Mouse (Mus musculus) adrenal gland, postnatal 10 days (tissue): ENCODE data around the gene Nrbf2. TPM values are rescaled to one million over a fixed set of nuclear protein-coding genes. Genes with fewer than 3 reads are reported as not detected.
A peak's percentile ranks its signal among the peaks of the same experiment; 100 is the strongest.

ENCODE experiments used
- DNase-seq: peaks from one replicate; pipeline ENCODE4 v3.0.0; 2021; ENCODE audit warnings: mixed read lengths
- total RNA-seq, 2 experiments: library from RNA; stranded (reverse); gene quantifications; 2 replicates each; pipeline ENCODE4 v1.2.3; 2021

Gene Nrbf2
- total RNA-seq, 2 experiments from 2014 or later, result 18.7 to 19.8 TPM

DNA sequence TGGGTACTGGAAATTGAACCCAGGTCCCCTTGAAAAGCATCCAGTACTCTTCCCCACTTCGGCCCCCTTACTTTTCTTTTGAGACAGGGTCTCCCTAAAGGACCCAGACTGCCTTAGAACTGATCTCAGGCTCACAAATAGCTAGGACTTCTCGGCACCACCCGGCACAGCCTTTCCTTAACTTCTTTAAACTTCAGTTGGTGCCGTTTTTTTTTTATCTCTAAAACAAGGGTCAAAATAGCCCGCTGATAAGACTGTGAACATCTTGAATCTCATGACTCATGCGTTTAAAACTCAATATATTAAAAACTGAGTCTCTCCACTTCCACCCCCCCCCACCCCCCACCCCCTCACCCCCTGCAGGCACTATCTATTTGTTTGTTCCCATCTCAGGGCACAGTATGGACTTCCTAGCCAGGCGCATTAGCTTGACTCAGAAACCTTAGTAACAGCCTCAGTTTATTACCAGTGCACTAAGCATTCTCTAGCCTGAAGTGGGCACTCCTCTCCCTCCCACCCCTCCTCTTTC is 10.9 kb upstream of the Nrbf2 start:
- DNase-seq, result no peak

DNA sequence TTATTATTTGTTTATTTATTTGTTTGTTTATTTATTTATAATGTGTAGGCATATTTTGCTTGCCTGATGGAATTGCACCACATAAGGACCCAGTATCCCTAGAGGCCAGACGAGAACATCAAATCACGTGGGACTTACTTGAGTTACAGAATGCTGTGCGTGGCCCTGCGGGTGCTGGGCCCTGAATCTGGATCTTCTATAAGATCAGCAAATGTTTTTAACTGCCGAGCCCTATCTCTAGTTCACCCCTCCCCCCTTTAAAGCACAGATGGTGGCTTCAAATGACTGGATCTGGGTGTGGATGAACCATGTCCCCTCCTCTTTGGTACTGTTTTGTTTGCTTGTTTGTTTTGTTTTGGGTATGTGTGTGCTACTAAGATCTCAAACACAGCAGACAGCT is 10.2 kb upstream of the Nrbf2 start:
- DNase-seq, result no peak

DNA sequence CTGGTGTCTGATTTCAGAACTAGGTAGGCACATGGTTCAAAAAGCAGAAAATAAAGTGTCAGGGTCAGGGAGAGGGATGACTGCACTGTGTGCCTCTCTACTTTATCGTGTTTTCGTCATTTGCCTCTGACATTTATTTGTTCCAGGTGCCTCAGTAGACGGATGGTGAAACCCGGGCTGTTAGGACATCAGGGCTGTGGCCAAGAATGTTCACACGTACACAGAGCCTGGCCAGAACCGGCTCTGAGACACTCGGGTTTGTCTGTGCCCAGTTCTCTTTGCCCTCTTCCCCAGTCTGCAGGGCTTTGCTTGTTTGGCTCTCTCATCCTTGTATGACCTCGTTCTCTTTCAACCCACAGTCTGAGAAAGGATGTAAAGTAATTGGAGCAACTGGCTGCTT is 6.0 kb upstream of the Nrbf2 start:
- DNase-seq, result peak; percentile 64

DNA sequence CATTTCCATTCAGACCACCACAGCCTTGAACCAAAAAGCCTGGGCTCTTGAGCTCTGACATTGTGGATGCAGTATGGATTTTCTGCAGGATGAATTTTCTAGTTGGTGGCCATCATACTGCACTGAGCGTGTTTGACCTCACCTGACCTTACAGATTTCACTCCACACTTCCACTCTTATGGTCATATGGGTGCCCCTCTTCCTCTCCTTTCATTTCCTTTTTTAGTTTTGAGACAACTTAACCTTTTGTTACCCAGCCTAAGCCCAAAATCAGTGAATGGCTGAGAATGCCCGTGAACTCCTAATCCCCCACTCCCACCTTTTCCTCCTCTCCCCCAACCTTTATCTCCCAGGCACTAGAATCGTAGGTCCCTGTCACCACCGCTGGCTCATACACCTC is 5.5 kb upstream of the Nrbf2 start:
- no peak for DNase-seq

DNA sequence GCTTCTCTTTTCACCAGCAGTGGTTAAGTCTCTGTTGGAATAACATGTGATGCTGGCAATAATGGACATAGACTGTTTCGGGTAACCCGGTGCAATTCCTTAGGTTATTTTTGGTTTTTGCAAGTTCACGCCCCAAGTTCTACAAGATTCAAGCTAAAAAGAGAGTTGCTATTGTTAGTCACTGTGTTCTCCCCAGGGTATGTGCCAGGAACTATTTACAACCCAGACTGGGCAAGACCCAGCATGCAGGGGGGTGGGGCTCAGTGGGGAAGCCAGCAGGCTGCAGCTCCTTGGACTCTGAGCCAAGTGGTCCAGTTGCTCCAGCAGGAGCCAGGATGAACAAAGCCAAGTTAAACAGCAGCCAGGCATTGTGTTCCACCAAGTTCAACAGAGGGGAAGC is 2.8 kb upstream of the Nrbf2 start:
- DNase-seq, result peak; percentile 83

DNA sequence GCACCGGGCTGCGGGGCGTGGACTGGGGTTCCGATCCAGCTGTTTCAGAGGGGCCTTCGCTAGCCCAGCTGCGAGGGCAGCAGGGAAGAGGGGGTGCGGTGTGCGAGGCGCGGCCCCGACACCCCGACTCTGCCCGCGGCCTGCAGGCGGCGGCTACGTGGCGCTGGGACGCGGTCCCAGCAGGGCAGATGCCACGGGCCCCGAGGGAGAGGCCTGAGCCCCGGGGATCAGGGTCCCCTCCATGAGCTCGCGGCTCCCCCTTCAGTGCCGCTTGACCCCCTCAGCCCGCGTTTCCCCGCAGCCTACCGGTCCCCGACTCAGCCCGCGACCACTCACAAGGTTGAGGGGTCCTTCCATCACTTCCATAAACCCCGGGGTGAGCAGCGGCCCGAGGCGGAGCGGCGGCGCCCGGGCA is 337 bp downstream of the Nrbf2 start:
- peak; percentile 62 for DNase-seq

DNA sequence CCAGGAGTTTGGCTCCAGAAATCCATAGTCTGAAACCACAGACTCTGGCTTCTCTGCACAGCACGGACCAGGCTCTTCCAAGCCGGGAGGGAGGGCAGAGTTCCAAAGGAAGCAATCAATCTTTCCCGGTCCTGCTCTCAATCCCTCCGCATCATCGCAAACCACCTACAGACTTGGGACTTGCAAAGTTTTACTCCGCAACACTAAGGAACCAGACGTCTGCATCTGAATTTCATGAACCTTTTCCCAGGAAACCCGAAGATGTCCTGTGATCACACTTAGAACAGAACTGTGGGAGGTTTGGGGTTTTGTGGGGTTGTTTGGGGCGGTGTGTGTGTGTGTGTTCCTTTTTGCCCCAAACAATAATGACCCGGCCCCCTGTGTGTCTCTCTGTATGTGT is 794 bp downstream of the Nrbf2 start:
- DNase-seq, result peak; percentile 76

DNA sequence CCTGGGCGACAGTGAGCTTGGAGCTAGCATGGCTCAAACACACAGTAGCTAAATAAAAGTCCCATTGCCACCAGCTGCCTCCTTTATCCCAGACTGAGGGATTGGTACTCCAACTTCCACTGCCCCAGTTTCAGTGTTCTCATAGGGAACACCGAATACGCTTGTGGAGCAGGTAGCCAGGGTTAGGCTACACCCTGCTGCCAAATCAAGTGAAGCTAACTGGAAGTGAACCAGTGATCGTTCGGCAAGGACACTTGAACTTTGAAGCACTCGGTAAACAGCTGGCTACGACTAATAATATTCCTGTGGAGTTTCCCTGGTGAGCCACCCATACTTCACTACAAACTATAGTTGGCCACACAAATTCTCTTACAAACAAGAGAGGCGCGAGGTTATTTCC is 1.6 kb downstream of the Nrbf2 start:
- DNase-seq, result peak; percentile 30

DNA sequence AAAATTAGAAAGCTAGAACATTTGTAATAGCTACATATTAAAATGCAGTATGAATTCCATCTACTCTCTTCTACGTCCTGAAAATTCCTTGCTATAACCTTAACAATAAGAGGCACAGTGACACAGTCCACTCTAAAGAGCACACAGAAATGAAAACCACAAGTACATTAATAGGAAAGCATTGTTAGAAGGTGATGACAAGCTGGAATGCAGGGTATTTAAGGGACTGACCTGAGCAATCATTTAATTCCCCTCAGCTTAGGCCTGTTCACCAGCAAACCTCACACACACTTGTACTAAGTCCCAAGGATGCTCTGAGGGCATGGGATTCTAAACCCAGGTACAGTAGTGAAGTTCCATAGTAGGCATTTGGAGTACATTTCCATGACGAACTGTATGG is 2.6 kb downstream of the Nrbf2 start:
- DNase-seq, result no peak

DNA sequence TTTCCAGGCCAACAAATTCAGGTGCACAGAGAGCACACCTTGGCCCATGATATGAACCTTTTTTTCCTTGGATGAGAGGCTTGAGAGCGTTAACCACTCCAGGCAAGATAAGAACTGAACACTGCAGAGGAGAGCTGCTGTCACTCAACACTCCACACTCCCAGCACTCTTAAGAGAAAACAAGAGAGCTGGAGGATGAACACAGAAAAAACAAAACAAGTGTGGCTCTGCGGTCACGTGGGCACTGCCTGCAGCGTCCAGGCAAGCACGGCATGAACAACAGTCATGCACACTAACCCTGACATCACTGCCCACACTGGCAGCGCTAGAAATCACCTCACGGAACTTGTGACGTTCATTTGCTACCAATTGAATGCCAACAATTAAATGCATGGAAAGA is 3.3 kb downstream of the Nrbf2 start:
- DNase-seq, result no peak

DNA sequence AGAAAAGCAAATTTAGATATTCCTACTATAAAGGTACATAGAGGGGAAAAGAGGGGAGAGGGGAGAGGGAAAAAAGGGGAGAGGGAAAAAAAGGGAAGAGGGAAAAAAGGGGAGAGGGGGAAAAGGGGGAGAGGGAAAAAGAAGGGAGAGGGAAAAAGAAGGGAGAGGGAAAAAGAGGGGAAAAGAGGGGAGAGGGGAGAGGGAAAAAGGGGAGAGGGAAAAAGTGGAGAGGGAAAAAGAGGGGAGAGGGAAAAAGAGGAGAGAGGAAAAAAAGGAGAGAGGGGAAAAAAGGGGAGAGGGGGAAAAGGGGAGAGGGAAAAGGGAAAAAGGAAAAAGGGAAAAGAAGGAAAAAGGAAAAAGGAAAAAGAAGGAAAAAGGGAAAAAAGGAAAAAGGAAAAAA is 9.2 kb downstream of the Nrbf2 start:
- DNase-seq, result no peak

DNA sequence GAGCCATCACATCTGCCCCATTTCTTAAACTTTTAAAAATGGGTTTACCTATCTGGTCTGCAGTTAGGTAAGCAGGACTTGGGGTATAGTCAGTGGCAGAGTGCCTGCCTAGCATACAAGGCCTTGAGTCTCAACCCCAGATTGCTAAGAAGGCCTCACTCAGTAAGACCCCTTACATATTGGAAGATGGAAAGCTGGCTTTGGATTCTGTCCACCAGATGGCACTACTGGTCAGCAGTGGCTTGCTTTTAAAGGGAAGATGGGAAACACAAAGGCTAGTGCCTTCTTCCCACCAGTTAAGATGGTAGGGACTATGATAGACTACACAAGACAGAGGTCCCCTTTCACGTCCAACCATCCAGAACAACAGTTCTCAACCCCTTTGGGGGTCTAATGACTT is 20.3 kb downstream of the Nrbf2 start:
- peak; percentile 71 for DNase-seq

DNA sequence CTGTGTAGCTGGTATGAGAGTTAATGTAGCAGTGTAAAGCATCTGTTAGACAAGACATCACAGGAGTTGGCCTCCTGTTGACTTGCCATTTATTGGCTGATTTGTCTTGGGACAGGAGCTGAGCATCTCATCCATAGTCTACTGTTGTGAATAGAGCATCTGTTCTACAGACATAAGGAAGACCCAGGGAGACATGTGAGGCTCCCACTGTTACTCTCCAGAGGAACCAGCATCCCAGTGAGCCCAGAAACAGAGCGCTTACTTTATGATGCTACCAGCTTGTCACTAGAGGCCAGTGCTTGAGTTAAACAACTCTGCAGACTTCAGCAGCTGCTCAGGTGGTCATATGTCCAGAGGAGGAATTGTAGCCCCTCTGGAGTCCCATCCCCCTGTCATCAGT is 32.0 kb downstream of the Nrbf2 start:
- no peak for DNase-seq

DNA sequence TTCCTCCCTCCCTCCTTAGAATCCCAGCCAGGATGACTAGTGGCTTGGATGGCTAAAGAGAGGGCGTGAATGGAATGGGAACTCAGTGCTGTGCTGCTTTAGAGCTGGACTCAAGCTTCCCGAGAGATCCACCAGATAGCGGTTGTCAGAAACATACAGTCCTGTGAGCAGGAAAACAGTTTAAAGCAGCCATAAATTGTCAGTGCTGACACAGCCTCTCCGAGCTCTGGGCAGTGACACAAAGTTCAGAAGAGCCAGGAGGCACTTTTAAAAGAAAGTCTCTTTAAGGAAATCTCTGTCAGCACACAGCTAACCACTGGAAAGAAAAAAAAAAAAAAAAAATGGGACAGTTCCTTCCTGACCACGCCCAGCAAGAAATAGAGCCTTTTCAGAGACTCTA is 32.8 kb downstream of the Nrbf2 start:
- peak; percentile 11 for DNase-seq

DNA sequence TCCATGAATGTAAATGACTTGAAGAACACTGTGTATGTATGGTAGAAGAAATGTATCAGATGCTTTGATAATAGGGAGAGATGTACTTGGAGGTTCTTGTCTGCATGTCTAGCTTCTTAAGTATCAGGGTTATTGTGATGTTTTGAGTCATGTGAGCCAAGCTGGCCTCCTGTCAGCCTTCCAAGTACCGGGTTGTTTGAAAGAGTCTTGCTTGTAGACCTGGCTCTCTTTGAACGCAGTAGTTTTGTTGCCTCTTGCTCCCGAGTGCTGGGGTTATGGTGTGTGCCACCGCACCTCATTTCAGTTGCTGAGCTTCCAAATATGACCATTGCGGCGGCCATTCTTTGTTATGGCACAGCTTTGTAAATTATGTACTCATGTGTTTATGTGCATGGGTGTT is 34.3 kb downstream of the Nrbf2 start:
- no peak for DNase-seq

DNA sequence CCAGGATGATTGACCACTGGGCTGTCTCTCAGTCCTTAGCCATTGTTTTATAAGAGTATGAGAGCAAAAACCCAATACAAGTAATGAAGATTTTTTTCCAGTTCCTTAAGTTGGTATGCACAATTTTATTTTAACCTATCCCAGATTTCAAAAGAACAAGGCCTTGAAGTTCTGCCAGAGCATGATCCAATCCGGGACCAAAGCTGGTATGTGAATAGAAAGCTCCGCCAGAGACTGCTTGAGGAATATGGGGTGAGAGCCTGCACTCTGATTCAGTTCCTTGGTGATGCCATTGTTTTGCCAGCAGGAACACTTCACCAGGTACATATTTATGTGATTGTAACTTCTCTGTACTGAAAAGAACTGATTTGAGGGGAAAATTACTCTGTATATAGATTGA is 35.6 kb downstream of the Nrbf2 start:
- DNase-seq, result peak; percentile 45

DNA sequence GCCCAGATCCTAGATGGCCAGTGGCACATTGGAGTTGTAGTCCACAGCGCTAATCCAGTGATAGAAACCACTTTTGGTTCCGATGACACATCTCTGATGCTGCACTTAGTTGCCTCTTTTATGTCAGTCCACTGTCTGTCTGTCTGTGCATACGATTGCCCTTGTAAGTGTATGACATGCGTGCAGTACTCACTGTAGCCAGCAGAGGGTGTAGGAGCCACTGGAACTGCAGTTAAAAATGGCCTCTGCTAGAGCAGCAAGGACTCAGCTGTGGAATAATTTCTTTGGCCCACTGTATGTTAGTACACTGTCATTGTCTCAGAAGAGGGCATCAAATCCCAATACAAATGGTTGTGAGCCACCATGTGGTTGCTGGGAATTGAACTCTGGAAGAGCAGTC is 38.0 kb downstream of the Nrbf2 start:
- peak; percentile 63 for DNase-seq

DNA sequence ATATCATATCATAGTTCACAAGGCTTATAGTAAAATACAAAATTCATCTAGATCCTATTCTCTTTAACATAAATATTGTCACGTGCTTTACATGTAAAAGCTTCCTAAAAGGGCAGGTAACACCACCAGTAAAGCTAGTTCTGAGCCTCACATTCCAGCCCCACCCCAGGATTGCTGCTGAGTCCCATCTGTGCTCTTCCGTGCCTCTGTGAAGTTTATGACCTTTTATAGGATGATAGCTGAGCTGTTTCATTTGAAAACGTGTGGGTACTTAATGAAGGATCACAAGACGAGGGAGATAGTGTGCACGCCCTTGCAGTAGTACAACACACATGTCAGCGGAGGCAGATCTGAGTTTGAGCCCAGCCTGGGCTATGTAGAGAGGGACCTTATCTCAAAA is 54.7 kb downstream of the Nrbf2 start:
- no peak for DNase-seq

DNA sequence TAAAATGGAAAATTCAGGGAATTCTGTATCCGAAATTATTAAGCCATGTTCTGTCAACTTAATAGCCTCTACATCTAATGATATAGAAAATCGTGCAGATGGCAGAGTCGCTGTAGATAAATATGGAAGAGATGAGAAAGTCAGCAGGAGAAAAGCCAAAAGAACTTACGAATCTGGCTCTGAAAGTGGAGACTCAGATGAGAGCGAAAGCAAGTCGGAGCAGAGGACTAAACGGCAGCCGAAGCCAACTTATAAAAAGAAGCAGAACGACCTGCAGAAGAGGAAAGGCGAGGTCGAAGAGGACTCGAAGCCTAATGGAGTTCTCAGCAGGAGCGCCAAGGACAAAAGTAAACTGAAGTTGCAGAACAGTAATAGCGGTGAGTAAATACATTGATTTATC is 58.6 kb downstream of the Nrbf2 start:
- DNase-seq, result no peak

DNA sequence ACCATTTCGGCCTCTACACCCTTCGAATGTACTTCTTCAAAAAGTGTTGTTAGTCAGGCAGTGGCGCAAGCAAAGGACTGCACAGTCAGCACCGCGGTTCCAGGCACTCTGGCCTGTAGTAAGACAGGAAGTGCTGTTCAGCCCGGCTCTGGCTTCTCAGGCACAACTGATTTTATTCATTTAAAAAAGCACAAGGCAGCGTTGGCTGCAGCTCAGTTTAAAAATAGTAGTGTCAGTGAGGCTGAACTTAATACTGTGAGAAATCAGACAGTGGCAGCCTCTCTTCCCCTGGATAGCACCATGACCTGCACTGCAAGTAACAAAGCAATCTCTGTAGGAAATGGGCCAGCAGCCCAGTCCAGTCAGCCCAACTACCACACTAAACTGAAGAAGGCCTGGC is 59.0 kb downstream of the Nrbf2 start:
- peak; percentile 38 for DNase-seq

DNA sequence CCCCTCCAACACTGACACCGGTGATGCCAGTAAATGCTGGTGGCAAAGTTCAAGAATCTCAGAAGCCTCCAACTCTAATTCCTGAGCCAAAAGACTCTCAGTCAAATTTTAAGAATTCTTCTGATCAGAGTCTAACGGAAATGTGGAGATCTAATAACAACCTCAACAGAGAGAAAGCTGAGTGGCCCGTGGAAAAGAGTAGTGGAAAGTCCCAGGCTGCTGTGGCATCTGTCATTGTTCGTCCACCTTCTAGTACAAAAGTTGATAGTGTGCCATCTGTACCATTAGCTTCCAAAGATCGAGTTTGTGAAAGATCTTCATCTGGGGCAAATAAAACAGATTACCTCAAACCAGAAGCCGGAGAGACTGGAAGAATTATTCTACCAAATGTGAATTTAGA is 59.6 kb downstream of the Nrbf2 start:
- no peak for DNase-seq

DNA sequence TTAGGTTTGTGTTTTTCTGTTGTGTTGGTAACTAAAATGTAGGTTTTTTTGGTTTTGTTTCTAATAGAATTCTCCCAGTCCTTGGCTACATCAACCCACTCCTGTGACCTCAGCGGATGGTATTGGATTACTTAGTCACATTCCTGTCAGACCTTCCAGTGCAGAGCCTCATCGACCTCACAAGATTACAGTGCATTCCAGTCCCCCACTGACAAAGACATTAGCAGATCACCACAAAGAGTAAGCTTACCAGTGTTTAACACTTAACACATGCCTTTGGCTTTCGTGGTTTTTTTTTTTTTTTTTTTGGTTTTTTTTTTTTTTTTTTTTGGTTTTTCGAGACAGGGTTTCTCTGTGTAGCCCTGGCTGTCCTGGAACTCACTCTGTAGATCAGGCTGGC is 61.2 kb downstream of the Nrbf2 start:
- no peak for DNase-seq

DNA sequence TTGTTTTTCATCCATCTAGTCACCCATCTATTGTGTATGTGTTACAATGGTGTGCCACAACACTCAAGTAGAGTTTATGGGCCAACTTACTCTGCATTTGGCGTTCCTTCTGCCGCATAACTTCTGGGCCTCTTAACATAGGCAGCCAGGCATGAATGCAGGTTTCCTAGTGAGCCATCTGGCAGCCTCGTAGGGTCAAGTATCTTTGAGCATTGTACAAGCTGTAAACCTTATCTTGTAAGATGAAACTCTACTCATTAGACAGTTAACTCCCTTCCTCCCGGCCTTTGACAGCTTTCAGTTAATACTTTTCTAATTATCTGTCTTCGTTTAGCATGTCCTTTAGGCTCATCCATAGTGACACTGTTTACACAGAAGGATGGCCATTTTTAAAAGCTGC is 63.8 kb downstream of the Nrbf2 start:
- no peak for DNase-seq

DNA sequence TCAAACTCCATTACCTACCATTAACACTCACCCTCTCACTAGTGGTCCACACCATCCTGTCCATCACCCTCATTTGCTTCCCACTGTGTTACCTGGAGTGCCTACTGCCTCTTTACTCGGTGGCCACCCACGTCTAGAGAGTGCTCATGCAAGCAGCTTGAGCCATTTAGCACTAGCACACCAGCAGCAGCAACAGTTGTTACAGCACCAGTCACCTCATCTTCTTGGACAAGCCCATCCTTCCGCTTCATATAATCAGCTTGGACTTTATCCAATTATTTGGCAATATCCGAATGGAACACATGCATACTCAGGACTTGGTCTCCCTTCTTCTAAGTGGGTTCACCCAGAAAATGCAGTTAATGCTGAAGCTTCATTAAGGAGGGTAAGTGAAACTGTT is 64.9 kb downstream of the Nrbf2 start:
- DNase-seq, result no peak

DNA sequence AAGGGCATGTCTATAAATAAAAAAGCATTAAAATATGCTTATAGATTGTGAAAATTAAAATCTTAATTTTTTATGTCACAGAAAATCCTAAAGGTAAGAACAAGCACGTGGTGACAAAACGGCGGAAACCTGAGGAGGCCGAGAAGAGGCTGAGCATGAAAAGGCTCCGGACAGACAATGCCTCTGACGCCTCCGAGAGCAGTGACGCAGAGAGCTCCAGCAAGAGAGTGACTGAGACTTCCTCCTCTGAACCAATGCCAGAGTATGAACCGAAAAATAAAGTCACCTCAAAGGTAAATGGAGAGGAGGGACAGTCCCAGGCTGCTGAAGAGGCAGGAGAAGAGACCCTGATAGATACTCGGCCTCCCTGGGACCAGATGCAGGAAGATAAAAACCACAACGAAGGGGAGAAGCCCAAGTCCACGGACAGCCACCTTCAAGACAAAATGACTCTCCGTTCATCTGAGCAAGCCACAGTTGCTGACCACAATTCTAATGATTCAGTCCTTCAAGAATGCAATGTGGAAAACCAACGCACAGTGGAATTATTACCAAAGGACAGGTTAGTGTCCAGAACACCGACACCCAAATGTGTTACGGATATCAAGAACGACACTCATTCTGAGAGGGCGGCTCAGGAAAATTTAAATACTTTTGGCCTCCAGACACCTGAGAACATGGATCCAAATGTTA is 66.1 kb downstream of the Nrbf2 start:
- DNase-seq, result no peak
